Mouse (Mus musculus) forebrain, embryonic 11.5 days (tissue): ENCODE data around the gene Tm4sf1. TPM values are rescaled to one million over a fixed set of nuclear protein-coding genes. Genes with fewer than 3 reads are reported as not detected.

Experiments
- ATAC-seq: fragments of 200-750 bp; cut with Nextera tagmentation; replicated peaks from 2 replicates; pipeline ENCODE4 v1.8.0; 2017; ENCODE audit warnings: moderate TSS enrichment; ENCODE audit not compliant: low FRiP score
- DNase-seq: peaks from one replicate; pipeline ENCODE4 v3.0.0-alpha.2; 2017; ENCODE audit warnings: low spot score
- H3K27ac ChIP-seq: fragments of 300-500 bp; sonication (generic); 2 replicates; pipeline ENCODE4 v1.5.1; 2014; ENCODE audit warnings: low read depth, low read length
- H3K27me3 ChIP-seq: fragments of 300-500 bp; sonication (generic); 2 replicates; pipeline ENCODE4 v1.6.1; 2014; ENCODE audit warnings: mild to moderate bottlenecking, low read length, mixed read lengths; ENCODE audit not compliant: control insufficient read depth, insufficient read depth
- H3K36me3 ChIP-seq: fragments of 300-500 bp; sonication (generic); 2 replicates; pipeline ENCODE4 v1.6.1; 2014; ENCODE audit warnings: mild to moderate bottlenecking, low read length, moderate library complexity, mixed read lengths; ENCODE audit not compliant: control insufficient read depth, insufficient read depth
- H3K4me1 ChIP-seq: fragments of 300-500 bp; sonication (generic); replicated peaks from 2 replicates; pipeline ENCODE4 v1.6.1; 2014; ENCODE audit warnings: low read length, mixed read lengths; ENCODE audit not compliant: control insufficient read depth, insufficient read depth
- H3K4me2 ChIP-seq: fragments of 300-500 bp; sonication (generic); 2 replicates; pipeline ENCODE4 v1.6.1; 2014; ENCODE audit warnings: low read depth, mild to moderate bottlenecking, low read length, moderate library complexity, mixed read lengths; ENCODE audit not compliant: severe bottlenecking
- H3K4me3 ChIP-seq: fragments of 300-500 bp; sonication (generic); 2 replicates; pipeline ENCODE4 v1.5.1; 2014; ENCODE audit warnings: low read depth, low read length
- H3K9ac ChIP-seq: fragments of 300-500 bp; sonication (generic); 2 replicates; pipeline ENCODE4 v1.6.1; 2014; ENCODE audit warnings: low read length
- H3K9me3 ChIP-seq: fragments of 300-500 bp; sonication (generic); 2 replicates; pipeline ENCODE4 v1.6.1; 2016; ENCODE audit warnings: low read length, mixed read lengths; ENCODE audit not compliant: control insufficient read depth
- WGBS: fragments of 180-500 bp; shearing (Covaris S2); extraction: QIAGEN DNeasy Blood & Tissue Kit; methylation state at CpG from one replicate; pipeline ENCODE4 v1.1.7; 2014; 5-methylcytosine and 5-hydroxymethylcytosine counted together
- polyA plus RNA-seq: library from polyadenylated mRNA; unstranded; fragments of >200 nt; fragmentation: Nextera tagmentation; extraction: Ambion mirVana; gene quantifications from 2 replicates; pipeline ENCODE4 v1.2.1, GENCODE M21; 2014

The Tm4sf1 gene
- polyA plus RNA-seq, 1 experiment from 2014 or later, result 9.2 TPM

DNA sequence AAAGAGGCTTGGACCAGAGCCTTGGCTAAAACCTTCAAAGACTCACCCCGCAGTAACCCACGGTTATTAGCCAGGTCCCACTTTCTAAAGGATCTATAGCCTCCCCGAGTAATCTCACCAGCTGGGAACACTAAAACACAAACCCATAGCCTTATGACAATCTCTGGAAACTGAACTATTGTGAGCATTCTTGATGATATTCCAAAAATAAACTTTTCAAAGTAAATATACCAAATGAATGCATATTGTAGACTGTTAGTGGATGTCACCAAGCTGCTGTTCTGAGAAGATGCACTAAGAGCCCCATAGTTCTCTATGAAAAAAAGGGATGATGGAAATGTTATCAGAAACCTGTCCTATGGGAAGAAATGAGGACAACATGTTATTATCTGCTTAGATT, 25.0 kb downstream of the Tm4sf1 start:
- ATAC-seq (no peak), DNase-seq (no peak)
- Histone ChIP-seq H3K9me3 (no peaks in the 10 kb centered on the region), H3K4me2 (no peak overlapping the region), H3K27me3 (no peaks in the 10 kb centered on the region), H3K27ac (no peak overlapping the region), H3K4me1 (no peaks in the 10 kb centered on the region), H3K4me3 (no peak overlapping the region), H3K9ac (no peak overlapping the region), H3K36me3 (no peaks in the 10 kb centered on the region)
- 91% methylated on average over 3 of the region's 3 CpGs for WGBS

- Histone ChIP-seq H3K4me2 (no peak overlapping the region), H3K36me3 (no peaks in the 10 kb centered on the region), H3K4me3 (no peak overlapping the region), H3K9me3 (no peaks in the 10 kb centered on the region), H3K27me3 (no peaks in the 10 kb centered on the region), H3K4me1 (no peaks in the 10 kb centered on the region), H3K9ac (no peak overlapping the region), H3K27ac (no peak overlapping the region)
- no peak for ATAC-seq
- WGBS, result 97% methylated on average over 2 of the region's 2 CpGs
- no peak for DNase-seq
These were observed 32.8 kb downstream of the Tm4sf1 start for GRCm38 (mm10) chr3:57268994-57269393.

GRCm38 (mm10) chr3:57267559-57268173, 34.1 kb downstream of the Tm4sf1 start:
- peak; percentile 65 for DNase-seq
- Histone ChIP-seq H3K9me3 (no peaks in the 10 kb centered on the region), H3K4me2 (no peak overlapping the region), H3K4me1 (no peaks in the 10 kb centered on the region), H3K36me3 (no peaks in the 10 kb centered on the region), H3K27ac (no peak overlapping the region), H3K4me3 (no peak overlapping the region), H3K9ac (no peak overlapping the region), H3K27me3 (no peaks in the 10 kb centered on the region)
- ATAC-seq, result peak; percentile 69
- WGBS, result 35% methylated on average over 6 of the region's 6 CpGs

DNA sequence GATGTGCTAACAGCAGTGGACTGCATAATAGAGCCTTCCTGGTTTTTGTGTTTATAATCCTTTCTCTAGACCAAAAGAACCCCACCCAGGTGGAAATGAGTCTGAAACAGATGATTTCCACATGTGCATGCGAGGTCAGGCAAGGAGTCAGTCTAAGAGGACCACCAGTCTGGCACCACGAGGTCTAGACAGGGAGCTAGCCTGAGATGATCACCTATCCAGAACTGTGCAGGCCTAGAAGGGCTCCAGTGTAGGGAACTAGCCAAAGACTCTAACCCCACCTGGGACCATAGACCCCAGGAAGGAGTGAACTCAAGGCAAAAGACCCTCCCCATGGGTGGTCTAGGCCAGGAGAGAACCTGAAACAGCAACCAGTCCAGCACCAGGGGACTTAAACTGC, 48.7 kb downstream of the Tm4sf1 start:
- Histone ChIP-seq H3K36me3 (no peaks in the 10 kb centered on the region), H3K9ac (no peak overlapping the region), H3K4me3 (no peak overlapping the region), H3K4me1 (no peaks in the 10 kb centered on the region), H3K27me3 (no peaks in the 10 kb centered on the region), H3K27ac (no peak overlapping the region), H3K4me2 (no peak overlapping the region), H3K9me3 (no peaks in the 10 kb centered on the region)
- no peak for ATAC-seq
- WGBS, result 76% methylated on average over 2 of the region's 2 CpGs
- DNase-seq, result no peak

DNA sequence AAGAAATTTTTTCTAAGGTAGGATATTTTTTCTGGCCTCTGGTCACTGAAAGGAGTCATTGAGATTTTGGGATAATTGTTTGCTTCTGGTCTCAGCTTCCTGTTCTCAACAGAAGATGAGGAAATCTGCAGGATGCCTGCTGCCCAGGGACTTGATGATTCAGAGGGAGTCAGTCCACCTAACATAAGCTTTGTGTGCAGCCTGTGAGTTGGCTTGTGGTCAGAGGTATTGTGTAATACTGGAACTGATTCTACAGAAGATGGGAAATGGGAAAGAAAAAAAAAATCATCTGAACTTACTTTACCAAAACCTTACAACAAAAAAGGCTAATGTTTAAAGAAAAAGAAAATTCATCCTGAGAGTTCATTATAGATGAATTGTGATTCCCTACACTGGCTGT, 49.2 kb downstream of the Tm4sf1 start:
- no peak overlapping the region for H3K4me3 ChIP-seq
- DNase-seq (no peak), ATAC-seq (no peak)
- no peaks in the 10 kb centered on the region for H3K9me3 ChIP-seq
- H3K27me3 ChIP-seq, result no peaks in the 10 kb centered on the region
- H3K4me1 ChIP-seq, result no peaks in the 10 kb centered on the region
- H3K4me2 ChIP-seq, result no peak overlapping the region
- no peak overlapping the region for H3K9ac ChIP-seq
- H3K36me3 ChIP-seq, result no peaks in the 10 kb centered on the region
- no peak overlapping the region for H3K27ac ChIP-seq

GRCm38 (mm10) chr3:57245242-57245641, 56.5 kb downstream of the Tm4sf1 start:
- no peaks in the 10 kb centered on the region for H3K9me3 ChIP-seq
- no peak overlapping the region for H3K27ac ChIP-seq
- 83% methylated on average over 2 of the region's 2 CpGs for WGBS
- no peaks in the 10 kb centered on the region for H3K27me3 ChIP-seq
- ATAC-seq, result no peak
- DNase-seq, result no peak
- no peaks in the 10 kb centered on the region for H3K4me1 ChIP-seq
- no peaks in the 10 kb centered on the region for H3K36me3 ChIP-seq
- no peak overlapping the region for H3K4me3 ChIP-seq
- no peak overlapping the region for H3K4me2 ChIP-seq
- no peak overlapping the region for H3K9ac ChIP-seq

Other genes starting within 250 kb of the Tm4sf1 start
- 0.20 TPM in 1 of 2 replicates, not detected in the other for gene Tm4sf4, start 123.3 kb upstream of the Tm4sf1 start, polyA plus RNA-seq